Mouse (Mus musculus) lung, adult 2 months (tissue): ENCODE data around the gene Plekhg1.

Experiments used
- CTCF ChIP-seq: fragments of 200-500 bp; IDR thresholded peaks from 2 replicates; pipeline ENCODE4 v1.5.1; 2011; ENCODE audit warnings: mild to moderate bottlenecking, low read length, control low read depth; ENCODE audit not compliant: insufficient read depth
- POLR2A ChIP-seq: fragments of 200-500 bp; IDR thresholded peaks from 2 replicates; pipeline ENCODE4 v1.6.1; 2011; ENCODE audit warnings: low read depth, mild to moderate bottlenecking, control low read depth, low read length, borderline replicate concordance; ENCODE audit errors: extremely low read depth

DNA sequence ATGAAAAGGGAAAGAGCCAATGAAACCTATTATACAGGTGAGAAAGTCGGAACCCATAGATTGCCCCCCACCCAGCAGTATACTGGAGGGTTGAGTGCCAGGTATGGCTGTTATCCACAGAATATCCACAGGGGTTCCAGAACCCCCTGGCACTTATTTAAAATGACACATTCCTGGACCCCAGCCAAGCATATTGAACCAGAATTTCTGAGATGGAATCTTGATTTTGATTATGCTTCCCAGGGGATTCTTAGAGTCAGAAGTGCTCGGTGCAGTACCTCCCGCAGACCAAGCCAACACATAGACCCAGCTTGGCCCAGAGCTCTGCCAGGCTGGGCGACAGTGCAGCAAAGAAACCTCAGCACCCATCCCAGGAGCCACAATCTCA is 236.5 kb downstream of the Plekhg1 start:
- TF ChIP-seq CTCF, result no peak
- no peak for TF ChIP-seq POLR2A
